Mouse (Mus musculus): ENCODE results near the gene Kcnj5. TPM values are rescaled to one million over a fixed set of nuclear protein-coding genes. Genes with fewer than 3 reads are reported as not detected.

Gene Kcnj5
- polyA plus RNA-seq, 1 experiment, result not detected

- Histone ChIP-seq H3K27ac (ENCODE audit: control insufficient read depth, insufficient read depth, low read depth, low read length) (no peak overlapping the region), H3K27me3 (ENCODE audit: control insufficient read depth, insufficient read depth, low read length) (no peaks in the 10 kb centered on the region), H3K4me3 (ENCODE audit: control insufficient read depth, low read depth, low read length) (no peak overlapping the region), H3K36me3 (ENCODE audit: control insufficient read depth, insufficient read depth, low read length) (no peaks in the 10 kb centered on the region), H3K4me1 (ENCODE audit: control insufficient read depth, insufficient read depth, low read length) (no peaks in the 10 kb centered on the region)
- TF ChIP-seq POLR2A (IDR thresholded peaks at IDR 0.05; ENCODE audit: control insufficient read depth, low read depth, low read length), result no peak
- TF ChIP-seq CTCF (IDR thresholded peaks at IDR 0.05; ENCODE audit: control insufficient read depth, insufficient read depth, insufficient replicate concordance, low read depth, low read length), result no peak
Measured at GRCm38 (mm10) chr9:32376031-32376430, 31.9 kb upstream of the Kcnj5 start.

GRCm38 (mm10) chr9:32373656-32374055 lies 29.5 kb upstream of the Kcnj5 start:
- no peaks in the 10 kb centered on the region; the same call in 1 of the 2 replicates for H3K4me1 ChIP-seq (ENCODE audit: control insufficient read depth, insufficient read depth, low read length)
- no peak overlapping the region for H3K4me3 ChIP-seq (ENCODE audit: control insufficient read depth, low read depth, low read length)
- no peak for TF ChIP-seq POLR2A (IDR thresholded peaks at IDR 0.05; ENCODE audit: control insufficient read depth, low read depth, low read length)
- no peak for TF ChIP-seq CTCF (IDR thresholded peaks at IDR 0.05; ENCODE audit: control insufficient read depth, insufficient read depth, insufficient replicate concordance, low read depth, low read length)
- H3K27me3 ChIP-seq (ENCODE audit: control insufficient read depth, insufficient read depth, low read length), result no peaks in the 10 kb centered on the region
- no peaks in the 10 kb centered on the region for H3K36me3 ChIP-seq (ENCODE audit: control insufficient read depth, insufficient read depth, low read length)
- no peak overlapping the region for H3K27ac ChIP-seq (ENCODE audit: control insufficient read depth, insufficient read depth, low read depth, low read length)

GRCm38 (mm10) chr9:32372202-32372601 lies 28.1 kb upstream of the Kcnj5 start, which contains the start of gene Kcnj1:
Kcnj1 (plus strand) TSS chr9:32372493.
- no peak within 1 kb of the TSS for H3K4me3 ChIP-seq (ENCODE audit: control insufficient read depth, low read depth, low read length)
- no peaks in the 10 kb centered on the region for H3K36me3 ChIP-seq (ENCODE audit: control insufficient read depth, insufficient read depth, low read length)
- TF ChIP-seq POLR2A (IDR thresholded peaks at IDR 0.05; ENCODE audit: control insufficient read depth, low read depth, low read length) (no peak), CTCF (IDR thresholded peaks at IDR 0.05; ENCODE audit: control insufficient read depth, insufficient read depth, insufficient replicate concordance, low read depth, low read length) (no peak)
- no peaks in the 10 kb centered on the region for H3K27me3 ChIP-seq (ENCODE audit: control insufficient read depth, insufficient read depth, low read length)
- no peaks in the 10 kb centered on the region; the same call in 1 of the 2 replicates for H3K4me1 ChIP-seq (ENCODE audit: control insufficient read depth, insufficient read depth, low read length)
- H3K27ac ChIP-seq (ENCODE audit: control insufficient read depth, insufficient read depth, low read depth, low read length), result no peak within 1 kb of the TSS

- Histone ChIP-seq H3K36me3 (ENCODE audit: control insufficient read depth, insufficient read depth, low read length) (no peaks in the 10 kb centered on the region), H3K4me1 (ENCODE audit: control insufficient read depth, insufficient read depth, low read length) (no peaks in the 10 kb centered on the region; the same call in 1 of the 2 replicates), H3K27me3 (ENCODE audit: control insufficient read depth, insufficient read depth, low read length) (no peaks in the 10 kb centered on the region), H3K4me3 (ENCODE audit: control insufficient read depth, low read depth, low read length) (no peak overlapping the region), H3K27ac (ENCODE audit: control insufficient read depth, insufficient read depth, low read depth, low read length) (no peak overlapping the region)
- TF ChIP-seq POLR2A (IDR thresholded peaks at IDR 0.05; ENCODE audit: control insufficient read depth, low read depth, low read length) (no peak), CTCF (IDR thresholded peaks at IDR 0.05; ENCODE audit: control insufficient read depth, insufficient read depth, insufficient replicate concordance, low read depth, low read length) (no peak)
Measured at GRCm38 (mm10) chr9:32369388-32369787, 25.2 kb upstream of the Kcnj5 start.

GRCm38 (mm10) chr9:32368812-32369211 lies 24.7 kb upstream of the Kcnj5 start:
- Histone ChIP-seq H3K36me3 (ENCODE audit: control insufficient read depth, insufficient read depth, low read length) (no peaks in the 10 kb centered on the region), H3K27me3 (ENCODE audit: control insufficient read depth, insufficient read depth, low read length) (no peaks in the 10 kb centered on the region), H3K27ac (ENCODE audit: control insufficient read depth, insufficient read depth, low read depth, low read length) (no peak overlapping the region), H3K4me3 (ENCODE audit: control insufficient read depth, low read depth, low read length) (no peak overlapping the region), H3K4me1 (ENCODE audit: control insufficient read depth, insufficient read depth, low read length) (no peaks in the 10 kb centered on the region; the same call in 1 of the 2 replicates)
- no peak for TF ChIP-seq CTCF (IDR thresholded peaks at IDR 0.05; ENCODE audit: control insufficient read depth, insufficient read depth, insufficient replicate concordance, low read depth, low read length)
- TF ChIP-seq POLR2A (IDR thresholded peaks at IDR 0.05; ENCODE audit: control insufficient read depth, low read depth, low read length), result no peak

- Histone ChIP-seq H3K27ac (ENCODE audit: control insufficient read depth, insufficient read depth, low read depth, low read length) (no peak overlapping the region), H3K36me3 (ENCODE audit: control insufficient read depth, insufficient read depth, low read length) (no peaks in the 10 kb centered on the region), H3K4me3 (ENCODE audit: control insufficient read depth, low read depth, low read length) (no peak overlapping the region), H3K27me3 (ENCODE audit: control insufficient read depth, insufficient read depth, low read length) (no peaks in the 10 kb centered on the region), H3K4me1 (ENCODE audit: control insufficient read depth, insufficient read depth, low read length) (no peaks in the 10 kb centered on the region)
- no peak for TF ChIP-seq CTCF (IDR thresholded peaks at IDR 0.05; ENCODE audit: control insufficient read depth, insufficient read depth, insufficient replicate concordance, low read depth, low read length)
- TF ChIP-seq POLR2A (IDR thresholded peaks at IDR 0.05; ENCODE audit: control insufficient read depth, low read depth, low read length), result no peak
Measured at GRCm38 (mm10) chr9:32360770-32361169, 16.6 kb upstream of the Kcnj5 start.

- no peak overlapping the region for H3K27ac ChIP-seq (ENCODE audit: control insufficient read depth, insufficient read depth, low read depth, low read length)
Measured at GRCm38 (mm10) chr9:32350332-32350731, 6.2 kb upstream of the Kcnj5 start.

More at GRCm38 (mm10) chr9:32350332-32350731, 6.2 kb upstream of the Kcnj5 start:
- peak; percentile 70; the same call in 1 of the 2 replicates for TF ChIP-seq CTCF (IDR thresholded peaks at IDR 0.05; ENCODE audit: control insufficient read depth, insufficient read depth, insufficient replicate concordance, low read depth, low read length)
- no peak for TF ChIP-seq POLR2A (IDR thresholded peaks at IDR 0.05; ENCODE audit: control insufficient read depth, low read depth, low read length)
- Histone ChIP-seq H3K36me3 (ENCODE audit: control insufficient read depth, insufficient read depth, low read length) (no peaks in the 10 kb centered on the region), H3K4me3 (ENCODE audit: control insufficient read depth, low read depth, low read length) (no peak overlapping the region), H3K27me3 (ENCODE audit: control insufficient read depth, insufficient read depth, low read length) (no peaks in the 10 kb centered on the region), H3K4me1 (ENCODE audit: control insufficient read depth, insufficient read depth, low read length) (peaks cover 6% of the 10 kb centered on the region)
